Mouse (Mus musculus) embryonic facial prominence, embryonic 14.5 days (tissue): ENCODE measurements around the gene Zfp950. TPM values are rescaled to one million over a fixed set of nuclear protein-coding genes. Genes with fewer than 3 reads are reported as not detected.

ENCODE experiments used
- ATAC-seq: fragments of 200-750 bp; cut with Nextera tagmentation; 2 replicates; pipeline ENCODE4 v1.8.0; 2017; ENCODE audit warnings: low read depth, moderate number of reproducible peaks, moderate TSS enrichment
- DNase-seq: peaks from one replicate; pipeline ENCODE4 v3.0.0-alpha.2; 2015; ENCODE audit warnings: low spot score
- H3K27ac ChIP-seq: fragments of 300-500 bp; sonication (generic); replicated peaks from 2 replicates; pipeline ENCODE4 v1.5.1; 2014; ENCODE audit warnings: low read depth, mild to moderate bottlenecking, low read length, moderate library complexity
- H3K27me3 ChIP-seq: fragments of 300-500 bp; sonication (generic); replicated peaks from 2 replicates; pipeline ENCODE4 v1.6.1; 2014; ENCODE audit warnings: low read length; ENCODE audit not compliant: control insufficient read depth, insufficient read depth
- H3K36me3 ChIP-seq: fragments of 300-500 bp; sonication (generic); 2 replicates; pipeline ENCODE4 v1.6.1; 2014; ENCODE audit warnings: low read length, mixed read lengths; ENCODE audit not compliant: control insufficient read depth, insufficient read depth
- H3K4me1 ChIP-seq: fragments of 300-500 bp; sonication (generic); 2 replicates; pipeline ENCODE4 v1.6.1; 2014; ENCODE audit warnings: antibody characterized with exemption, low read length; ENCODE audit not compliant: control insufficient read depth, insufficient read depth
- H3K4me2 ChIP-seq: fragments of 300-500 bp; sonication (generic); 2 replicates; pipeline ENCODE4 v1.6.1; 2014; ENCODE audit warnings: low read depth, mild to moderate bottlenecking, low read length, moderate library complexity, mixed read lengths
- H3K4me3 ChIP-seq: fragments of 300-500 bp; sonication (generic); 2 replicates; pipeline ENCODE4 v1.5.1; 2014; ENCODE audit warnings: low read depth, mild to moderate bottlenecking, low read length
- H3K9ac ChIP-seq: fragments of 300-500 bp; sonication (generic); 2 replicates; pipeline ENCODE4 v1.6.1; 2014; ENCODE audit warnings: low read depth, mild to moderate bottlenecking, low read length, moderate library complexity, mixed read lengths
- H3K9me3 ChIP-seq: fragments of 300-500 bp; sonication (generic); 2 replicates; pipeline ENCODE4 v1.6.1; 2016; ENCODE audit warnings: low read length; ENCODE audit not compliant: control insufficient read depth
- WGBS: fragments of 180-500 bp; shearing (Covaris S2); extraction: QIAGEN DNeasy Blood & Tissue Kit; methylation state at CpG from one replicate; pipeline ENCODE4 v1.1.7; 2014; 5-methylcytosine and 5-hydroxymethylcytosine counted together
- polyA plus RNA-seq: library from polyadenylated mRNA; unstranded; fragments of >200 nt; fragmentation: Nextera tagmentation; extraction: Ambion mirVana; gene quantifications from 2 replicates; pipeline ENCODE4 v1.2.1, GENCODE M21; 2014

The Zfp950 gene
- polyA plus RNA-seq, 1 experiment from 2014 or later = 39.8 TPM

- 92% methylated on average over 5 of the region's 5 CpGs for WGBS
- ATAC-seq (no peak), DNase-seq (no peak)
- no peak overlapping the region for H3K4me2 ChIP-seq
- H3K27ac ChIP-seq = no peak overlapping the region
- H3K9ac ChIP-seq = no peak overlapping the region
- no peak overlapping the region for H3K4me3 ChIP-seq
- peaks cover 7% of the 10 kb centered on the region; the same call in 1 of the 2 replicates for H3K36me3 ChIP-seq
- H3K4me1 ChIP-seq = no peaks in the 10 kb centered on the region
- H3K9me3 ChIP-seq = no peaks in the 10 kb centered on the region
- H3K27me3 ChIP-seq = no peaks in the 10 kb centered on the region
Observed at GRCm38 (mm10) chr19:61080251-61080749, 60.3 kb downstream of the Zfp950 start.

GRCm38 (mm10) chr19:61078622-61079021, 62.0 kb downstream of the Zfp950 start:
- Histone ChIP-seq H3K27ac (no peak overlapping the region), H3K4me1 (no peaks in the 10 kb centered on the region), H3K9me3 (no peaks in the 10 kb centered on the region), H3K9ac (no peak overlapping the region), H3K4me2 (no peak overlapping the region), H3K36me3 (peaks cover 7% of the 10 kb centered on the region; the same call in 1 of the 2 replicates), H3K4me3 (no peak overlapping the region), H3K27me3 (no peaks in the 10 kb centered on the region)
- DNase-seq = no peak
- 87% methylated on average over 3 of the region's 3 CpGs for WGBS
- no peak for ATAC-seq

GRCm38 (mm10) chr19:61065011-61065410, 75.6 kb downstream of the Zfp950 start:
- no peak overlapping the region for H3K9ac ChIP-seq
- ATAC-seq (no peak), DNase-seq (no peak)
- 92% methylated on average over 1 of the region's 1 CpGs for WGBS
- H3K36me3 ChIP-seq = no peaks in the 10 kb centered on the region
- H3K9me3 ChIP-seq = no peaks in the 10 kb centered on the region
- H3K27me3 ChIP-seq = no peaks in the 10 kb centered on the region
- H3K27ac ChIP-seq = no peak overlapping the region
- H3K4me3 ChIP-seq = no peak overlapping the region
- H3K4me2 ChIP-seq = no peak overlapping the region
- H3K4me1 ChIP-seq = no peaks in the 10 kb centered on the region

- no peak overlapping the region for H3K9ac ChIP-seq
- H3K4me1 ChIP-seq = no peaks in the 10 kb centered on the region
- no peaks in the 10 kb centered on the region for H3K9me3 ChIP-seq
- ATAC-seq (no peak), DNase-seq (no peak)
- H3K36me3 ChIP-seq = no peaks in the 10 kb centered on the region
- no peak overlapping the region for H3K4me2 ChIP-seq
- H3K27me3 ChIP-seq = no peaks in the 10 kb centered on the region
- no peak overlapping the region for H3K27ac ChIP-seq
- WGBS = 82% methylated on average over 2 of the region's 3 CpGs
- no peak overlapping the region for H3K4me3 ChIP-seq
Observed at GRCm38 (mm10) chr19:61064386-61064785, 76.3 kb downstream of the Zfp950 start.

- no peaks in the 10 kb centered on the region for H3K4me1 ChIP-seq
- DNase-seq (no peak), ATAC-seq (no peak)
- H3K27ac ChIP-seq = no peak overlapping the region
- peaks cover 4% of the 10 kb centered on the region; the same call in 1 of the 2 replicates for H3K9me3 ChIP-seq
- no peak overlapping the region for H3K4me2 ChIP-seq
- H3K27me3 ChIP-seq = no peaks in the 10 kb centered on the region
- WGBS = 20% methylated on average over 3 of the region's 3 CpGs
- H3K9ac ChIP-seq = no peak overlapping the region
- no peak overlapping the region for H3K4me3 ChIP-seq
- H3K36me3 ChIP-seq = no peaks in the 10 kb centered on the region
Observed at GRCm38 (mm10) chr19:61057581-61057980, 83.1 kb downstream of the Zfp950 start.

- Histone ChIP-seq H3K9ac (no peak overlapping the region), H3K4me3 (no peak overlapping the region), H3K27me3 (no peaks in the 10 kb centered on the region), H3K36me3 (no peaks in the 10 kb centered on the region), H3K27ac (no peak overlapping the region), H3K4me2 (no peak overlapping the region), H3K9me3 (peaks cover 4% of the 10 kb centered on the region; the same call in 1 of the 2 replicates), H3K4me1 (no peaks in the 10 kb centered on the region)
- DNase-seq (no peak), ATAC-seq (no peak)
- 54% methylated on average over 5 of the region's 5 CpGs for WGBS
Observed at GRCm38 (mm10) chr19:61056783-61057410, 83.7 kb downstream of the Zfp950 start.

GRCm38 (mm10) chr19:61052786-61053185, 87.9 kb downstream of the Zfp950 start:
- H3K9ac ChIP-seq = no peak overlapping the region
- H3K9me3 ChIP-seq = peaks cover 4% of the 10 kb centered on the region; the same call in 1 of the 2 replicates
- no peak for ATAC-seq
- H3K36me3 ChIP-seq = no peaks in the 10 kb centered on the region
- H3K27ac ChIP-seq = no peak overlapping the region
- no peak for DNase-seq
- no peak overlapping the region for H3K4me3 ChIP-seq
- H3K4me1 ChIP-seq = no peaks in the 10 kb centered on the region
- H3K4me2 ChIP-seq = no peak overlapping the region
- no peaks in the 10 kb centered on the region for H3K27me3 ChIP-seq

- peaks cover 4% of the 10 kb centered on the region; the same call in 1 of the 2 replicates for H3K9me3 ChIP-seq
- no peak for ATAC-seq
- no peaks in the 10 kb centered on the region for H3K27me3 ChIP-seq
- H3K27ac ChIP-seq = no peak overlapping the region
- H3K4me2 ChIP-seq = no peak overlapping the region
- DNase-seq = no peak
- H3K36me3 ChIP-seq = no peaks in the 10 kb centered on the region
- no peak overlapping the region for H3K9ac ChIP-seq
- H3K4me3 ChIP-seq = no peak overlapping the region
- no peaks in the 10 kb centered on the region for H3K4me1 ChIP-seq
Observed at GRCm38 (mm10) chr19:61052008-61052407, 88.6 kb downstream of the Zfp950 start.

- H3K4me1 ChIP-seq = no peaks in the 10 kb centered on the region
- H3K27me3 ChIP-seq = no peaks in the 10 kb centered on the region
- no peaks in the 10 kb centered on the region for H3K36me3 ChIP-seq
- no peak overlapping the region for H3K9ac ChIP-seq
- peaks cover 4% of the 10 kb centered on the region; the same call in 1 of the 2 replicates for H3K9me3 ChIP-seq
- H3K4me2 ChIP-seq = no peak overlapping the region
- WGBS = 90% methylated on average over 1 of the region's 1 CpGs
- DNase-seq (no peak), ATAC-seq (no peak)
- no peak overlapping the region for H3K4me3 ChIP-seq
- H3K27ac ChIP-seq = no peak overlapping the region
Observed at GRCm38 (mm10) chr19:61051151-61051550, 89.5 kb downstream of the Zfp950 start.
